Mouse (Mus musculus) left cerebral cortex, postnatal 10 days (tissue): Measurements from ENCODE around the gene Ap1m2. TPM values are rescaled to one million over a fixed set of nuclear protein-coding genes. Genes with fewer than 3 reads are reported as not detected.

Experiments used
- DNase-seq, 2 experiments: peaks; one replicate each; pipeline ENCODE4 v3.0.0; 2021 to 2022; ENCODE audit warnings: low spot score in 2 of 2, mixed read lengths in 1 of 2; ENCODE audit errors: extremely low spot score in 1 of 2
- intact Hi-C: fragments of 180-260 bp; cut with DNase I; formaldehyde crosslinking; loops from one replicate; pipeline ENCODE4 v1.15.1; 2025
- total RNA-seq, 2 experiments: library from RNA; stranded (reverse); gene quantifications; 2 replicates each; pipeline ENCODE4 v1.2.3; 2021

Ap1m2 gene
- total RNA-seq: 1 to 10 TPM; 1.1 to 1.9 TPM

DNA sequence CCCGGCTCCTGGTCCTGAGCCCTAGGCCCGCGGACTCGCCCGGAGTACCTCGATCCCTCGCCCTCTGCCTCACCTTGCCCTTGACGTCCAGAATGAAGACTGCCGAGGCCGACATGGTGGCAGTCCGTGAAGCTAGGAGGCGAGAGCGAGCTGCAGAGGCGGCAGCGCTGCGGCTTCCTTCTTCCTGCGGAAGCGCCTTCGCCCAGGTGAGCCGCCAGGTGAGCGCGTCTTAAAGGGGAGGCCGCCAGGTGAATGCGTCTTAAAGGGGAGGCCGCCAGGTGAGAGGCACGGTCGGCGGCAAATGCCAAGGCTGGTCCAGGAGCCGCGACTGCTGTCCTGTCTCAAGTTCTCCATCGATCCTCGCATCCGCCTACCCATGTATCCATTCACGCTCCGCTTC is at the start of gene Ap1m2:
Ap1m2 (minus strand) TSS at position 204 of the 400 bp plus-strand sequence.
- intact Hi-C loops: loop anchor here (5.0 kb wide), 1 partner anchor 100 kb away; the partner anchor contains the start of gene Qtrt1

DNA sequence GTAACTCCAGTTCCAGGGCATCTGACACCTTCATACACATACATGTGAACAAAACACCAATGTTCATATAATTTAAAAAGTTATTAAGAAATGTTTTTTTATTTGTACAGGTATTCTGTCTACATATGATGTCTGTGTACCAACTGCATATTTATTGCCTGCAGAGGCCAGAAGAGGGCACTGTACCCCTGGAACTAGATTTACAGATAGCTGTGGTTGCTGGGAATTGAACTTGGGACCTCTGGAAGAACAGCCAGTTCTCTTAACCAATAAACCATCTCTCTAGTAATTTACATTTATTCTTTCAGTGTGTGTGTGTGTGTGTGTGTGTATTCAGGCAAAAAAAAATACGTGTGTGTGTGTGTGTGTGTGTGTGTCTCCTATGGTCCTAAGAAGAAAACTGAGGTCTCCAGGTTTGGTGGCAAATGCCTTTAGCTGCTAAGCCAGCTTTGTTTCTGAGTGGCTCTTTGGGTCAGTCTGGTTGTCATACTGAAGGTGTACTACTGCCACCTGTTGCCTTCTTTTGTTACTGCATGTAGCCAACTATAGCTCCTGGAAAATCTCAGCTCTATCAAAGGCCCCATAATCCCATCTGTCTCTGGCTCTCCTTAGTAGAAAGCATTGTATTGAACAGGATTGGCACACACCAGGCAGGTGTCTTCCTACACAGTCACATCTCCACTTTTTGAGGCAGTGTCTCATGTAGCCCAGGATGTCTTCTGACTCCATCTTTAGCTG is 45.0 kb upstream of the Ap1m2 start:
- intact Hi-C loops: loop anchor here (1.0 kb wide), 1 partner anchor 44 kb away; no protein-coding TSS in a partner anchor
- DNase-seq: peak; percentile 65 to 72

More for the DNA sequence above, at the start of gene Ap1m2:
- DNase-seq: no peak

GRCm38 (mm10) chr9:21354796-21355195 is 42.7 kb upstream of the Ap1m2 start:
- no peak for DNase-seq
- intact Hi-C loops: no loop called here

DNA sequence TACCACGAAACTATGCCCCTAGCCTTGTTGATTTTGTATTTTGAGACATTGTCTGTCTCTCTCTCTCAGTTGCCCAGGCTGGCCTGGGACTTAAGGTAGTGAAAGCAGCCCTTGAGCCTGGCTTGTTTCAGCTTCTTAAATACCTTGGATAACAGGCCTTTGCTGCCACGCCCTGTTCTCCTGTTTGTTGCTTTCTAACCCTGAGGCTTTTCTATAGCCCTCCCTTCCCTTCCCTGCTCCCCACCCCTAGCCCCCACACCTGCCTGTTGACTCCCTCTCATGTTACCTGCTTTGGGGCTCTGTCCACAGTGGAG is 41.2 kb upstream of the Ap1m2 start:
- intact Hi-C loops: no loop called here
- DNase-seq: no peak

DNA sequence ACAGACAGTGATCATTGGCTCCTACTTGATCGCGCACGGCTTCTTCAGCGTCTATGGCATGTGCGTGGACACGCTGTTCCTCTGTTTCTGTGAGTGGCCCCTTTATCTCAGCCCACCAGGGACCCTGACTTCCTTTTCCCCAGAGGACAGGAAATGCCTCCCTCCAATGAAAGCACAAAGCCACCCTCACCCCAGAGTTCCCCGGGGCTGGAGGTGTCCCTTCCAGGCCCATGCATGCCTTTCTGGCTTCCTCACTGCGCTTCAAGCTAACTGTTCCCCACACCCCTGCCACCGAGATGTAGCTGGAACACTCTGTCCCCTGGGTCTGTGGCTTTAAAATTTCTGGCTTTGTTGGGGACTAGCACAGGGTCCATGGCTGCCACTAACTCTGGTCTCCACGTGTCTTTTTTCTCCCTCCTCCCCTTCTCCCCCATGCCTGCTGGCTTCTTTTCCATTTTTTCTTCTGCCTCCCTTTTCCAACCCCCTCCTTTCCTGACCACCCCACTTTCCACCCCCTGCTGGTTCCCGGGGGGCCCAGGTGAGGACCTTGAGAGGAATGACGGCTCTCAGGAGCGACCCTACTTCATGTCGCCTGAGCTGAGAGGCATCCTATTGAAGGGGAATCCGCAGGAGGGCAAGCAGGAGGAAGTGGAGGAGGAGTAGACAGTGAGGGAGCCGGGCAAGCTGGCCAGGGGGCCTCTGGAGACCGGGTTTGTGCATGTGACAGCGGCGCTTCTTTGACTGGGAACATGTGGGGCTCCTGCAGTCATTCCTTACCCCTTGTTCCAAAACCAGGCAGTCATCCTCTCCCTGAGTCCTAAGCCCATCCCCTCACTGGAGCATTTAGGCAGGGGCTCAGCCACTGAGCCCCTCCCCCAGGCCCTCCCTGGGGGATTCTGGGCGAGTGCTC is 40.6 kb upstream of the Ap1m2 start:
- intact Hi-C loops: no loop called here
- no peak for DNase-seq

GRCm38 (mm10) chr9:21351702-21352377 is 39.7 kb upstream of the Ap1m2 start:
- DNase-seq: no peak
- intact Hi-C loops: no loop called here

DNA sequence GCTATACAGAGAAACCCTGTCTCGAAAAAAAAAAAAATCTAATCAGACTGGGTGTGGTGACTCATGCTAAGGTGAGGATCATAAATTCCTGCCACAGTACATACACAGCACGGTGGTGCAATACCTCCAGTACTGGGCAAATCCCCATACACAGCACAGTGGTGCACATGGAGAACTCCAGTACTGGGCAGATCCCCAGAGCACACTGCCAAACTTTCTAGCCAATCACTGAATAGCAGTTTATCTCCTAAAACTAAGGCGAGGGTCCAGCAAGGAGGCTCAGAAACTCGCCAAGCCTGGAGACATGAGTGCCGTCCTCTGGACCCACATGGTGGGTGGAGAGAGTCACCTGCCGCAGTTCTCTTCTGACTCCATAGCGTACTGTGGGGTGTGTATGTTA is 39.0 kb upstream of the Ap1m2 start:
- intact Hi-C loops: no loop called here

GRCm38 (mm10) chr9:21348152-21348551 is 36.0 kb upstream of the Ap1m2 start:
- intact Hi-C loops: no loop called here
- no peak for DNase-seq

More for the DNA sequence above, 39.0 kb upstream of the Ap1m2 start:
- DNase-seq: no peak

- intact Hi-C loops: no loop called here
- no peak for DNase-seq
Measured at GRCm38 (mm10) chr9:21346627-21347365, 34.7 kb upstream of the Ap1m2 start.

DNA sequence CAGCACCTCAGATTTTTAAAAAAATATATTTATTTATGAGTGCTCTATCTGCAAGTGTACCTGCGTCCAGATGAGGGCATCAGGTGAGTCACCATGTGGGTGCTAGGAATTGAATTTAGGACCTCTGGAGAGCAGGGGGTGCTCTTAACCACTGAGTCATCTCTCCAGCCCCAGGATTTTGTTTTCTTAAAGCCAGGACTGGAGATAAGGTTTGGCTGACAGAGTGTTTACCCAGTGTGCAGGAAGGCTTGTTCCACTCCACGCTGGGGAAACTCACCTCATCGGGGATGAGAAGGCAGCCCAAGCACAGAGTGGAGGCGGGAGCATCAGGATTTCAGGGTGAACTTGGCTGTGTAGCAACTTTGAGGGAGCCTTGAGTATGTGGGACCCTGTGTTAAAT is 28.3 kb upstream of the Ap1m2 start:
- intact Hi-C loops: no loop called here

GRCm38 (mm10) chr9:21337652-21338051 is 25.5 kb upstream of the Ap1m2 start:
- DNase-seq: peak in 1 of 2 experiments; percentile 30
- intact Hi-C loops: no loop called here

More for the DNA sequence above, 28.3 kb upstream of the Ap1m2 start:
- DNase-seq: no peak

- DNase-seq: no peak
- intact Hi-C loops: no loop called here
Measured at GRCm38 (mm10) chr9:21336491-21336890, 24.4 kb upstream of the Ap1m2 start.

- intact Hi-C loops: no loop called here
- no peak for DNase-seq
Measured at GRCm38 (mm10) chr9:21335391-21335790, 23.3 kb upstream of the Ap1m2 start.

GRCm38 (mm10) chr9:21334747-21335146 is 22.6 kb upstream of the Ap1m2 start:
- DNase-seq: no peak
- intact Hi-C loops: no loop called here

GRCm38 (mm10) chr9:21333523-21333922 is 21.4 kb upstream of the Ap1m2 start:
- intact Hi-C loops: no loop called here
- no peak for DNase-seq

- DNase-seq: no peak
- intact Hi-C loops: no loop called here
Measured at GRCm38 (mm10) chr9:21332161-21333061, 20.3 kb upstream of the Ap1m2 start.

DNA sequence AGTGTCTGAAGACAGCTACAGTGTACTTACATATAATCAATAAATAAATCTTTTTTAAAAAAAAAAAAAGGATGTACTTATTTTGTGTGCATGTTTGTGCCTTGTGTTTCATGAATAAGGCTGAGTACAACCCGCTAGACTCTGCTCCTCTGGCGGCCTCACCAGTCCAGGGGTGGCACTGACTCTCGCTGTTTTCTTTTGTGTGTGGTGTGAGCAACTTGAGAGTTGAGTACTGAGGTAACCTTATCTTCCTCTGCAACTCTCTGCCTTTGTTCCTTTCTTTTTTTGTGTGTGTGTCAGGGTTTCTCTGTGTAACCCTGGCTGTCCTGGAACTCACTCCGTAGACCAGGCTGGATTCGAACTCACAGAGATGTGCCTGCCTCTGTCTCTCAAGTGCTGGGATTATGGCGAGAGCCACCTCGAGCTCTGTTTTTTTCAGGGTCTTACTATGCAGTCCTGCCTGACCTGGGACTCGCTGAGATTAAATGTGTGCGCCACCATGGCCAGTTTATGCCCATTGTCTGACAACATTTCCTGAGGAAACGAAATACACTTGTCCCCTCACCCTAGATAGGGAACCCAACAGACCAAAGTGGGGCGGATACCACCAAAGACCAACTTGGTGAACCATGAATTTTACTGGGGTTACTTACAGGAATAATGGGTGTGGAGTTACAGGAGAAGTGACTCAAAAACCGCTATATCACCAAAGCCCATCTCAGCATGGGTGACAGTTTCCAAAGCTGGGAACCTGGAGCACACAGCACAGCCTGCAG is 19.4 kb upstream of the Ap1m2 start:
- intact Hi-C loops: no loop called here
- no peak for DNase-seq
